Mouse (Mus musculus): ENCODE measurements around the gene Clybl.

GRCm38 (mm10) chr14:122330716-122331115 lies 149.2 kb downstream of the Clybl start:
- no peak for TF ChIP-seq POLR2A (IDR thresholded peaks at IDR 0.05; ENCODE audit: insufficient read length, low read depth)
- no peak for TF ChIP-seq MYOG (IDR thresholded peaks at IDR 0.05; ENCODE audit: control insufficient read depth in 1 of 3, insufficient read depth in 1 of 3, insufficient read length in 2 of 3, low read depth in 2 of 3)
- no peak for TF ChIP-seq E2F4 (IDR thresholded peaks at IDR 0.05; ENCODE audit: insufficient read depth)
- TF ChIP-seq SRF (IDR thresholded peaks at IDR 0.05; ENCODE audit: control insufficient read depth, insufficient read length, low read depth) = no peak
- no peak for TF ChIP-seq MAX (IDR thresholded peaks at IDR 0.05; ENCODE audit: low read depth)
- no peak for TF ChIP-seq USF1 (IDR thresholded peaks at IDR 0.05; ENCODE audit: low read depth)
- TF ChIP-seq TCF12 (IDR thresholded peaks at IDR 0.05; ENCODE audit: insufficient read depth, poor library complexity, severe bottlenecking) = no peak
